Mouse (Mus musculus) cortical plate, adult 2 months (tissue): ENCODE measurements around the gene Surf2. TPM values are rescaled to one million over a fixed set of nuclear protein-coding genes. Genes with fewer than 3 reads are reported as not detected.

Experiments
- H3K27ac ChIP-seq: fragments of 200-500 bp; 2 replicates; pipeline ENCODE4 v1.5.1; 2012; ENCODE audit warnings: low read length, control low read depth, inconsistent platforms; ENCODE audit not compliant: insufficient read depth
- H3K4me1 ChIP-seq: fragments of 200-500 bp; 2 replicates; pipeline ENCODE4 v1.6.1; 2011; ENCODE audit warnings: low read length; ENCODE audit not compliant: control insufficient read depth, insufficient read depth
- H3K4me3 ChIP-seq: fragments of 200-500 bp; 2 replicates; pipeline ENCODE4 v1.5.1; 2011; ENCODE audit warnings: mild to moderate bottlenecking, low read length, control low read depth; ENCODE audit not compliant: insufficient read depth
- CTCF ChIP-seq: fragments of 200-500 bp; IDR thresholded peaks from 2 replicates; pipeline ENCODE4 v1.5.1; 2011; ENCODE audit warnings: mild to moderate bottlenecking, control low read depth, low read length; ENCODE audit not compliant: insufficient read depth; ENCODE audit errors: extremely low read depth
- POLR2A ChIP-seq: fragments of 200-500 bp; IDR thresholded peaks from 2 replicates; pipeline ENCODE4 v1.6.1; 2011; ENCODE audit warnings: mild to moderate bottlenecking, low read length, control low read depth; ENCODE audit not compliant: insufficient read depth; ENCODE audit errors: extremely low read depth
- polyA plus RNA-seq: library from polyadenylated mRNA; depleted of rRNA; stranded (reverse); fragments of >200 nt; gene quantifications from 2 replicates; pipeline ENCODE4 v1.2.3, GENCODE M21; 2012

The Surf2 gene
- polyA plus RNA-seq, 1 experiment, result 56.9 TPM

DNA sequence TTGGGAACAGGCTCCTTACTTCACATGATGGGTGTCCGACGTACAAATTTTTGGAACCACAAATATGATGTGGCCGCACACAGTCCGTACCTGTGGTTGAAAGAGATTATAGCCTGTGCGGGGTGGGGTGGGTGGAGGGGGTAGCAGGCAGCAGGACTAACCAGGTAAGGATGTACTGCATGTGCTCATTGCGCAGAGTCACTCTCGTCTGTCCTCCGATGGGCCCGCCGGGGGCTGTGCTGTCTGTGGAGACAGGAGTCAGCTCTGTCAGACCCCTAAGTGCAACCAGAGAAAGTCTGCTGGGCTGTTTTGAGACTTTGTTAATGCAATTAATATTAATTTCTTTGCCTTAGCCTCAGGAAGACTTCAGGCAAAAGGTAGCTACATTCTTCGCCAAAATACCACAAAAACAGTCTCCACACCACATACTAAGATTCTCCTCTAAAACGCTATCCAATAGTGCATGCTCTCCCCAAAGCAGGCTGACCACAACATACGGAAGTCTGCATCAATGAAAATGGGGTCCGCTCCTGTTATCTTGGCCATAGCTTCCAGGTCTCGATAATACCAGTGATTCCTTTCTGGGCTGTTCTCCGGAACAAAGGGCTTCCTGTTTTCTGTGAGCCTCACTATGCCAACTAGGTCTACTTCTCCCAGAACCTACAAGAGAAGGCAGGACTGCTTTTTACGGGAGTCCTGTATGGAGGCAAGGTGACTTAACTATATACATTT is 2.6 kb upstream of the Surf2 start:
- no peak for TF ChIP-seq CTCF
- TF ChIP-seq POLR2A, result 0 out of 2 replicates have a peak, but pooled peaks have one; percentile 6
- peaks cover 12% of the 10 kb centered on the region for H3K4me1 ChIP-seq
- H3K4me3 ChIP-seq, result no peak overlapping the region
- H3K27ac ChIP-seq, result no peak overlapping the region

DNA sequence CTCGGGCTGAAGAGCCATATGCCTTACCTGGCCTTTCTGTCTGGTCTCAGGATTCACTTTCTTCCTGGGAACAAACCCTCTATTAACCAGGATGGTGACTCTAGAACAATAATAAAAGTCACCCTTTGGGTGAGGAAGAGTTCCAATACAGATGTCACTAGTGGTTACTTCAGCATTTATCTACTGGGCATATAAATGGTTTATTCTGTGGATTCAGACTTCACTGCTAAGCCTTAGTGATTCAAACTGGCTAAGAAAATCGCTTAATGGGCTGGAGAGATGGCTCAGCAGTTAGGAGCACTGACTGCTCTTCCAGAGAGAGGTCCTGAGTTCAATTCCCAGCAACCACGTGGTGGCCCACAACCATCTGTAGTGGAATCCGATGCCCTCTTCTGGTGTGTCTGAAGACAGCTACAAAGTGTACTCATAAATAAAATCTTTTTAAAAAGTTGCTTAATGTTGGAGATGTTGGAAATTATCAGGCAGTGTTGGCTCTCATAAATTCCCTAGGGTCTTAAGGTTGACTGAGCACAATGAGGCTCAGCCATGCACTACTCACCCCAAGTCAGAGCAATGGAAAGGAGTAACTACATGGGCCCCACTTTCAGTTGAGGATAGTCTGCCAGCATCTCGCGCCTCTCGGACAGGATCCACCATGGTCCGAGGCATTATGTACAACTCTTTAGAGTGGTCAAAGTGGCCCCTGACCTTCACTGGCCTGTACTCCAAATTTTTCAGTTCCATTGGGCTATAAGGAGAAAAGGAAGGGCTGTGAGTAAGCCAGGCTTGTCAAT is 1.8 kb upstream of the Surf2 start:
- Histone ChIP-seq H3K4me3 (no peak overlapping the region), H3K4me1 (peaks cover 9% of the 10 kb centered on the region), H3K27ac (no peak overlapping the region)
- TF ChIP-seq CTCF, result no peak
- TF ChIP-seq POLR2A, result no peak

DNA sequence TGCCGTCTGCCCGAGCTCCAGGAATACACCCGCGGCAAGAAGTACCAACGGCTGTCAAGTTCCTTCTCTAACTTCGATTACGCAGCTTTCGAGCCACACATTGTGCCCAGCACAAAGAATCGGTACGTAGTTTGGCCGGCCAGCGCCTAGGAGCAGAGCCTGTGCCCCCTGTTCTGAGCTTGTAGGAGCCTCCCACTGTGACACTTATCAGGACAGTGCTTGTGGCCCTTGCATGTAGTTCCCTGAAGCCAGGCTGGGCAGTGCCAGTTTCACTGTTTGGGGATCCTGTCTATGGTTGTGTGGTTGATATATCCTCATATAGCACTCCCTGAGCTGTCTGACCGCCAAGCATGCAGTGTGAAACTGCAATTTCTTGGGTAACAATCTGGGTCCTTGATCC is 571 bp downstream of the Surf2 start:
- Histone ChIP-seq H3K4me3 (peak overlapping the region; percentile 59), H3K4me1 (peaks cover 9% of the 10 kb centered on the region), H3K27ac (no peak overlapping the region)
- TF ChIP-seq CTCF (no peak), POLR2A (no peak)

DNA sequence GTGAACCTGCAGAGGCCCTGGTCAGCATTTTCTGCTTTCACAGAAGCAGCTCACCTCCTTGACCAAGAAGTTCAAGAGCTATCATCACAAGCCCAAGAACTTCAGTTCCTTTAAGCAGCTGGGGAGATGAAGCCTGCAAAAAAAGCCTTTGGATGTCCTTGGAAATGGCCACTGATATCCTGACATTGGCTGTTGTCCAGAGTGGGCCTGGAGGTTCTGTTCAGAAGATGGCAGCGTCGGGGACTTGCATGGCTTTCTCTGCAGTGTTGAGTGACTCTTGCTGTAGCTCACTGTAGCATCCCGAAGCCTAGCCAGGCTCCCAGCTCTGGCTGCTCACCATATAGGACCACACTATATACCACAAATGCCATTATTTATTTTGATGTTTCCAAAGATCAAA is 3.5 kb downstream of the Surf2 start:
- peaks cover 9% of the 10 kb centered on the region for H3K4me1 ChIP-seq
- no peak for TF ChIP-seq CTCF
- TF ChIP-seq POLR2A, result no peak
- no peak overlapping the region for H3K4me3 ChIP-seq
- no peak overlapping the region for H3K27ac ChIP-seq

DNA sequence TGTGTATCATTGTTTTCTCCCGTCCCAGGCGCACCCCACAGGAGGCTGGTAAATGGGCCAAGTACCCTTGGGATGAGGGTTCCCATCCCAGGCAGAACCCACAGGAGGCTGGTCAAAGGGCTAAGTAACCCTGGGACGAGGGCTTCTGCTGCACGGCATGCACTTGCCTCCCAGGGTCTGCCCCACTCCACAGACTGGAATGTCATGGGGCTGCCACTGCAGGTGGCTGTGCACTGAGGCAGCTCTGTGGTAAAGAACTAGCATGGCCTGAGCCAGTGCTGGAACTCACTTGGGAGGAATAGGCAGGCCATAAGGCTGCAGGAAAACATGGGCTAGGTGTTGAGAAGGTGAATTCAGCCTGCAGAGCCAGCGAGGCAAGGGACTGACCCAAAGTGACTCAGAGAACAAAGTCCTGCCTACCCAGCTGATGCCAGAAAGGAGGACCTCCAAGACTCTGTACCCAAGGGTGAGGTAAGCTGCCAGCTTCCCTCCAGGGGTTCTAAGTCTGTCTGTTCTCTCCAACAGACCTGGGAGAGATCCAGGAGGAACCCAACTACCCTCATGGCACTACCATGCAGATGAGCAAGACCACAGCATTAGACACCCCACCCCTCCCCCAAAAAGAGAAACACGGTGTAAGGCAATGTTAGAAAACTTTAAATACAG is 4.2 kb downstream of the Surf2 start:
- Histone ChIP-seq H3K4me3 (no peak overlapping the region), H3K4me1 (peaks cover 9% of the 10 kb centered on the region), H3K27ac (no peak overlapping the region)
- TF ChIP-seq POLR2A (no peak), CTCF (no peak)

DNA sequence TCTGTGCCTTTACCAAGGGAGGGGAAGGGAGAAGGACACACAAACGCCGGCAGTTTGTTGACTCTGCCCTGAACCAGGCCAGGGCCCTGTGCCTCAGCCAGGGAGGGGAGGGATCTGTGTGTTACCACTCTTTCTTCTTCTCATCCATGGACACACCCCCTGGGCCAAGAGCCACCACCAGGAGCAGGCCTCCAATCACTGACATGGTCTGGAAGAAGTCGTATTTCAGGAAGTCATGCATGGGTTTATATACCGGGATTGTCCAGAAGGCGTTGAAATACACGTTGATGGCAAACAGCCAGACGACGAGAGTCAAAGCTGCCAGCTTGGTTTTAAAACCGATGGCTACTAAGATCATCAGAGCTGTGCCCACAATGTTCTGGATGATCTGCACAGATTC is 5.6 kb downstream of the Surf2 start:
- Histone ChIP-seq H3K4me3 (no peak overlapping the region), H3K27ac (no peak overlapping the region), H3K4me1 (peaks cover 9% of the 10 kb centered on the region)
- TF ChIP-seq CTCF (no peak), POLR2A (no peak)

DNA sequence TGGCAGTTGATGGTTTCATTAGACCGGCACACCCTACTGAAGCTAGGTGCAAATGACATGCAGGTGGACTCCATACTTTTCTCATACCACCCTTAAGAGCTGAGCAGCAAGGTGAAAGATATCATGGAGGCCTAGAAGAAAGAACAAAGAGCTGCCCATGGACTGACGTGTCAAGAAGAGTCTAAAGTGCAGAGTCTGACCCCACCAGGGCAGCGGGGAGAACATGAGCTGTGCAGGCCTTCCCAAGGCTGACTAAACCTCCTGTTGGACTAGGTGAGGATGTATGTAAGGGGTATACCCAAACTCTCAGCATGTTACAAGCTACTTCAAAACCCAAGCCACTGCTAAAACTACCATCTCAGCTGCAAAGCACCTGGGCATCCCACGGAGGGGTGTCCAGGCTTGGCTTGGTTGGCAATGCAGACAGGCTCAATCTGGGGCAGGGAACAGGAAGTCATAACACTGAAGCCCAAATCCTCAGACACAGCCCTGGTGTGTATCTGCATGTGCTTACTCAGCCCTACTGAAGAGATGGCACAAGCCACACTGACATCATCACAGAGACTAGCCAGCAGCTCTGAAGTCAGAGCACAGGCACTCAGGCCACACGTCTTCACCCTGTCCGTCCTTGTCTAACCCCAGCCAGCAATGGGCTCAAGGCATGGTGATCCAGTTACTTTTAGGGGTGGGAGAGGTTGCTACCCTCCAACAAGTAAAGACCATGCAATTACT is 11.7 kb downstream of the Surf2 start:
- TF ChIP-seq POLR2A, result no peak
- TF ChIP-seq CTCF, result no peak

DNA sequence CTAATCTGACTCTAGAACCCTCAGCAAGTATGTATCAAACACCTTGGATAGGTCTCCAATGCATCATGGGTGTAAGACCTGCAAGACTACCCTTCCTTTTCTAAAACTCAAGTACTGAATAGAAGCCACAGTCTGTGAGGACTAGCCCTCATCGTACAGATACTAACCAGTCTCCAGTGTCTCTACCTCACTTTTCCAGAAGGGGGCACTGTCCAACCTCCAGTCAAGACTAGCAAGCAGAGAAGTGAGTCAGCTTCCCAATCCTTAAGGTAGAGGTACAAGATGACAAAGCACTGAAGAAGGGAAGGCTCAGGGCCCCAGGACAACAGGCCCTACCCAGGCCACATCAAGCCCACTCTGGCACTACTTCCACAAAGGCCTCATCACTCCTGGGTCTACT is 14.2 kb downstream of the Surf2 start:
- H3K4me3 ChIP-seq, result no peak overlapping the region
- no peak overlapping the region for H3K27ac ChIP-seq
- 0 out of 2 replicates have a peak, but pooled peaks cover 2% of the 10 kb centered on the region for H3K4me1 ChIP-seq
- TF ChIP-seq POLR2A (no peak), CTCF (peak; percentile 72)

More for the DNA sequence above, 11.7 kb downstream of the Surf2 start:
- Histone ChIP-seq H3K27ac (no peak overlapping the region), H3K4me3 (no peak overlapping the region), H3K4me1 (0 out of 2 replicates have a peak, but pooled peaks cover 2% of the 10 kb centered on the region)
